Mouse (Mus musculus) right cerebral cortex, adult 18-20 months (tissue): ENCODE data around the gene Wdr4.
"Not testable (repeated sequence)": the region's sequence is repeated elsewhere in the genome, so short reads cannot be mapped to it uniquely, and the experiment has no call there.

Experiments used
- DNase-seq: peaks from one replicate; pipeline ENCODE4 v3.0.0; 2022; ENCODE audit warnings: mixed read lengths

Wdr4 gene

GRCm38 (mm10) chr17:31535358-31535757 is 15.6 kb upstream of the Wdr4 start:
- DNase-seq, result no peak

DNA sequence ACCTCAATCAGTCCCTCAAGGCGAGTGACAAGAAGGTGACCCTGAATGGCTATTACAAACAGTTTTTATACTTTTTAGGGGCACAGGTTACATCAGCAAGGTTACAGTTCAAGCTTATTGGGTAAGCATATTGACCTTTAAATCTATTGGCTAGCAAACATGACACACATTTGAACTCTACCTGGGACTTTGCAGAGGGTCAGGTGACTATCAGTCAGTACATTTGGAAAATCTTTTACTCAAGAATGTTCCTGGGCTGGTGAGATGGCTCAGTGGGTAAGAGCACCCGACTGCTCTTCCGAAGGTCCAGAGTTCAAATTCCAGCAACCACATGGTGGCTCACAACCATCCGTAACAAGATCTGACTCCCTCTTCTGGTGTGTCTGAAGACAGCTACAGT is 12.6 kb upstream of the Wdr4 start:
- DNase-seq, result not testable (repeated sequence)

GRCm38 (mm10) chr17:31531441-31532158 is 11.8 kb upstream of the Wdr4 start:
- DNase-seq, result no peak

DNA sequence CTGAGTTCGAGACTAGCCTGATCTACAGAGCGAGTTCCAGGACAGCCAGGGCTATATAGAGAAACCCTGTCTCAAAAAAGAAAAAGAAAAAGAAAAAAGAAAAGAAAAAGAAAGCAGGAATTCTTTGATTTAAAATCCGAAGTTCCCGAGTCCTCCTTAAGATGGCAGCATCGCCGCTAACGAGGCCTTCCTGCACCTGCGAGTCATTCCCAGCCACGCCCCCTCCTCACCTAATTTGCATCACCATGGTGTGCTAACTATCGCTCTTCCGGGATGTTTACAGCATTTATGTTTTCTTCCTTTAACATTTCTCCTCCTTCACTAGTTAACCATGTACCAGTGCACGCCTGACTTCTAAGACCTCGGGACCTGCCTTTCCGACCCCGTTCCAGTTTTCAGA is 9.5 kb upstream of the Wdr4 start:
- DNase-seq, result peak; percentile 31

DNA sequence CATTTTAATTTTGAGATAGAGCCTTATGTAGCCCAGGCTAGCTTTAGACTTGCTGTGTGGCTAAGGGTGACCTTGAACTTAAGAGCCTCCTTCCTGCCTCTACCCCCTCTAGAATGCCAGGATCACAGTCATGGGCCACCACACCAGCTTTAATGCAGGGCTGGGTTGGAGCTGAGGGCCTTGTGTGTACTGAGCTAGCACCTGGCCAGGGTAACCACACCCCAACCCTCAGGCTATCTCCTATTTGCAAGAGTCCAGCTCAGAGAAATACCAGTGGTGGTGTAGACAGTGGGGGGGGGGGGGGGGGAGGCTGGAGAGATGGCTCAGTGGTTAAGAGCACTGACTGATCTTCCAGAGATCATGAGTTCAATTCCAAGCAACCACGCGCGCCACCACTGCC is 6.0 kb upstream of the Wdr4 start:
- DNase-seq, result no peak

- DNase-seq, result no peak
These were observed 5.3 kb upstream of the Wdr4 start for GRCm38 (mm10) chr17:31525114-31525513.

DNA sequence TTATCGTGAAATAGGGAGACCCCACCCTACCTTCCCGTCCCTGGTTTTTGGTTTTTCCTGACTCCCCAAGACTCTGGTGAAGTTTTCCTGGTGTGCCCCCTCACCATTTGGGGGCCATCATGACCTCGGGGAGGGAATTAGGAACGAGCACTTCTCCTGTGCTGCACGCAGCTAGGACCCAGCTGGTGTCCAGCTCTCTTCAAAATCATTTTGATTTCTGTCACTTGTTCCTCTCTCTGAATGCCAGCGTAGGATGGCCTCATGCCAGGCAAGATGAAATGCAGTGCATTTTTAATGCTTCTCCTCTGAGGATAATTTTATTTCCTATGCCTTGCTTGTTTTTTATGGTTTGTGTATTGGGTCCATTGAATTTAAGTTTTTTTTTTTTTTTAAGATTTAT is 2.2 kb upstream of the Wdr4 start:
- no peak for DNase-seq

DNA sequence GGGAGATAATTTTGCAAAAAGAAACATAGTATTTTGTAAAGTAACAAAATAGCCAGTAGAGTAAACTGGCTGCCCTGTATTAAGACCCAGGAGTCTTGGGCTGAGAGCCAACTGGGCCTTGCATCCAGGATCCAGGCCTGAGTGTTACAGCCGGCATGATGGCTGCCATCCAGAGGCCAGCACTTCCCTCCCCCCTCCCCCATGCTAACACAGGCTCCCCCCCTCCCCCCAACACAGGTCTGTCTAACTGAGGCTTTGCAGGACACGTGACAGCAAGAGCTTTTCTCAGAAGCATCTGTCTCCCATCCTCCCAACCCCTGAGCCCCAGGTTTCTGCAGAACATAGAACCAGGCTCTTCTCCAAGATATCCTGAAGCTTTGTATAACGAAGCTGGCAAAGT is 1.1 kb upstream of the Wdr4 start:
- peak; percentile 33 for DNase-seq

DNA sequence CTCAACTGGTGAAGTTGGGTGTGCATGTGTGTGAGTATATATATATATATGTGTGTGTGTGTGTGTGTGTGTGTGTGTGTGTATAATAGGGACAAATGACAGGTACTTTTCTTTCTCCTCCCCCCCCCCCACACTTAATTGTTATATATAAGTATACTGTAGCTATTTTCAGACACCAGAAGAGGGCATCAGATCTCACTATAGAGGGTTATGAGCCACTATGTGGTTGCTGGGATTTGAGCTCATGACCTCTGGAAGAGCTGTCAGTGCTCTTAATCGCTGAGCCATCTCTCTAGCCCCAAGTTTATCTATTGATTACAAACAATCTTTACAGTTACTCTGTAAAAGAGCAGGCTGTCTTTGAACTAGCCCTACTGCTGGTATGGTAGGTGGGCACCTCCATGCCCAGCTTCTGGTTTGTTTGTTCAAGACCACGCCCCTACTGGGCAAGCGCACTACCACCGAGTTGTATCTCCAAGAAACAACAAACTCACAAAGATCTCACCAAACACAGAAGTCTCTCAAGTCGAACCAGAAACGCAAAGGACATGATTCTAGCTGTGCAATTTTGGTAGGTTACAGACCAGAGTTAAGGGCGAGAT is 335 bp downstream of the Wdr4 start:
- no peak for DNase-seq

DNA sequence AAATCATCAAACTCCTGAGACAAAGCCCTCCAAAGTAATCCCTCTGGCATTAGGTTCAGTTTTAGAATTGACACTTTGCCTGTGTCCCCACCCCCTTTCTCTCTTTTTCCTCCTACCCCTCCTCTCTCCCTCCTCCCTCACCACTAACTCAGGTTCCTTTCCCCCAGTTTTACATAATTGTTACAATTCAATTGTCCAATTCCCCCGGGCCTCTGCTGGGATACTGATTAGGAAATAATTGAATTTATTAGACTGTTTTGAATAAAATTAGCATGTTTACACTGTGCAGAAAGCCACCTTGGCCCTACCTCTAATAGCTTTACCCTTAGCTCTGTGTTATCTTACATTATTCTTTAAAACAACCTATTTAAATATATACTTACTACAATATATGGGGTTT is 5.1 kb downstream of the Wdr4 start:
- DNase-seq, result no peak

DNA sequence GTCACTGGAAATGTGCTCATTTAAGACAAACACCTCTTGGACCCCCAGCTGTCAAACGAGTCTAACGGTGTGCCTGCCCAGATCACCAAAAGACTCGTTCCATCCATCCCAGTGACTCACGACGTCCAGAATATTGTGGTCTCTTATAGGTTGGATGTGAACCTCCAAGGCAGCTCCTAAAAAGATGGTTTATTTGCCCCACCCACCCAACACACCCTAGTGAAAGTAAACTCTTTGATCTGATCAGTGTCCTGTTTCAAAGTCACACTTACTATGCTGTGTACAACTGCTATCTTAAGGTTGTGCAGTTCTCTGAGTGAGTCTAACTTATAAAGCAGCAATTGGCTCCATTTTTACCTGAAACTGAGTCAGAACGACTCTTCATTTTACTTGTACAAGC is 7.2 kb downstream of the Wdr4 start:
- DNase-seq, result no peak

- peak; percentile 91 for DNase-seq
These were observed 7.8 kb downstream of the Wdr4 start for GRCm38 (mm10) chr17:31511792-31512495.

DNA sequence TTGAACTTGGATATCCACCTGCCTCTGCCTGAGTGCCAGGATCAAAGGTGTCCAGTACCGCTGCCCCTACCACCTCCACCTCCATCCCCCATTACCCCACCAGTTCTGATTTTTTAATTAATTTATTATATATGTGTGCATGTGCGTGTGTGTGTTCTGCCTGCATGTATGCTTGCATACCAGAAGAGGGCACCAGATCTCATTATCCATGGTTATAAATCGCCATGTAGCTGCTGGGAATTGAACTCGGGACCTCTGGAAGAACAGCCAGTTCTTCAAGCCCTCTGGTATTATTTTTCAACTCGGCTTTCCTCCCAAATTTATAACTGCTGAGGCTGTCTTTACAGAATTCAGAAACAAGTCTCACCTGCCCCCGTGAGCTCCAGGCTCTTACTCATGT is 8.8 kb downstream of the Wdr4 start:
- no peak for DNase-seq

DNA sequence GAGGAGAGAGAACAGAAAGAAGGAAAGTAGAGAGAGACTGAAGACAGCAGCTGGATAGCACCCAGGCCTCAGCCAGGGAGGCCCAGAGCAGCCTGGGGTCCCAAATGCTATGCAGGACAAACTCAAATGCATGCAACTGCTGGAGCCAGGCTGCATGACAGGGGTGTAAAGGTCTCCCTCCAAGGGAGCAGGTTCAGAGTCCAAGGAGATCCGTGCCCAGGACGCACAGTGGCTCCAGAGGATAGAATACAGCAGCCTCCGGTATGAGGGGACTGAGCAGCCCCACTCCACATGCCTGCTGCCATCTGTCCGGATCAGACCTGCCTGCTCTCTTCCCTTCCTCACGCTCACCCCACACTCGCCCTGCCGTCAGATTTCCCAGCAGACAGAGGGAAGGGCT is 13.5 kb downstream of the Wdr4 start:
- no peak for DNase-seq

DNA sequence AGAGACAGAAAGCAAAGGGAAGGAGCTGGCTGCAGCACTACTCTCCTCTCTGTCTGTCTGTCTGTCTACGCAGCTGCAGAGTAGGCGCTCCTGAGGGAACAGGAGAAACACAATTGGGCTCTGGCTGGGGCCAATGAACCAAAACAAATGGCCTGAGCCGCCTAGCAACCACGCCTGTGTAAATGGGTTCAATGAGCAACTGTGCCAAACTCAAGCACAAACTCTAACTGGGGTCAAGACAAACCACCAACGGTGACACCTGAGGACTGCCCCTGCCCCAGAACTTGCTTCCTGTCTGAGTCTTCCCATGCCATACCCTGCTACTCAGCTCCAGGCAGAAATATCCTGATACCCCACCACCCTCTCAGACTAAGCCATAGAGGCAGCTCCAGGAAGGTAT is 14.8 kb downstream of the Wdr4 start:
- DNase-seq, result no peak

DNA sequence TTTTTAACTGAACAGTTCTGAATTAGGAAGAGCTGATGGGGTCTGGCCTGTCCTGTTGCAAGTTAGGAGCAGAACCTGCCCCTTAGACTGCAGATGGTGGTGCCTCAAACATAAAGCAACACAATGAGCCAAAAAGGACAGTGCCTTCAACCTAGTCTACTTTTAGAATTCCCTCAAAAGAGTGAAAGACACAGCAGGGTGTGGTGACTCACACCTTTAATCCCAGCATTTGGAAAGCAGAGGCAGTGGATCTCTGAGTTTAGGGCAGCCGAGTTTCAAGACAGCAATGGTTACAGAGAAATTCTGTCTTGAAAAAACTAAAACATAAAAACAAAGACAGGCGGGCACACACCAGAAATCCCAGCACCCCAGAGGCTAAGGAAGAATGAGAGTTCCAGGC is 15.8 kb downstream of the Wdr4 start:
- peak; percentile 42 for DNase-seq

DNA sequence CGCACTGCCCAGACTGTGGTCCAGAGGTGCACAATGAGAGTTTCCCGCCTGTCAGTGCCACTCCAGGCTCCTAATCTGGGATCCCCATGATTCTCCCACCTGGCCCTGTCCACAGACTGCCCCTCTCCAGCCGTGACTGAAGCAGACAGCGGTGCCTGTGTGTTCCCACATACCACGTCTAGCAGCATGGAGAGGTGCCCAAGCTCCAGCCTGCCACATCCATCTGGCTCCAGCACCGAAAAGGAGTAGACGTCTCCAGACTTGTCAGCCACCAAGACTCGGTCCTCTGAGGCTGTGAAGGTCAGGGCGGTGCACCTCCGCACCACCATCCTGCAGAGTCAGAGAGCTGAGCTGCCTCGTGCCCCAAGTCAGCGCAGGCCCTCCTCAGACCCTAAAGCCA is 16.4 kb downstream of the Wdr4 start:
- DNase-seq, result no peak

DNA sequence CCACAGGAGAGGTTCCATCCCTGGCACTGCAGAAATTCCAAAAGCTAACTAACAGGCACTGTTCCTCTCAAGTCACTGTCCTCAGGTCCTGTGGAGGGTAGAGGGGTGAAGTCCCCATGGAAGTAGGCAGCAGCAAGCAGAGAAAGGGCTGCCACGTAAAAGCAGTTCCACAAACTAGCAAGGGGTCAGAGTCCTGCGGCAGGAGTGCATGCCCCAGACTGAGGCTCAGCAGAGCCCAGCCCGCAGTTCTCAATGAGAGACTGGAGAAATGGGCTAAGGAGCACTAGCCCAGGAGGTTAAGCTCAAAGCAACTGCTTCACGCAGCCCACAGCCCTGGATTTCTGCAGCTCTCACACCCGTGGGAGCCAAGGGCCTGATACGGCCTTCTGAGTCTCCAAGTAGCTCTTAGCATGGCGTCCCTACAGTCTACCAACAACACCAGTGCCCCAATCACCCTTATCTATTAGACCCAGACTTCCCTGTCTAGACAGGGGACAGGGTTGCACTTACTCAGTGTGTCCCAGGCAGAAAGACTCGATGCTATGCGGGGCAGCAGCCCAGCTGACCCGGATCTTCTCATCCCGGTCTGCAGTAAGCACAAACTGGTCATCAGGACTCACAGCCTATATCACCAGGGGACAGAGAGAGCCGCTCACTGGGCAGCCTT is 17.4 kb downstream of the Wdr4 start:
- no peak for DNase-seq

- DNase-seq, result no peak
These were observed 18.9 kb downstream of the Wdr4 start for GRCm38 (mm10) chr17:31500908-31501307.

- no peak for DNase-seq
These were observed 19.4 kb downstream of the Wdr4 start for GRCm38 (mm10) chr17:31500416-31500815.

- no peak for DNase-seq
These were observed 20.1 kb downstream of the Wdr4 start for GRCm38 (mm10) chr17:31499725-31500124.

DNA sequence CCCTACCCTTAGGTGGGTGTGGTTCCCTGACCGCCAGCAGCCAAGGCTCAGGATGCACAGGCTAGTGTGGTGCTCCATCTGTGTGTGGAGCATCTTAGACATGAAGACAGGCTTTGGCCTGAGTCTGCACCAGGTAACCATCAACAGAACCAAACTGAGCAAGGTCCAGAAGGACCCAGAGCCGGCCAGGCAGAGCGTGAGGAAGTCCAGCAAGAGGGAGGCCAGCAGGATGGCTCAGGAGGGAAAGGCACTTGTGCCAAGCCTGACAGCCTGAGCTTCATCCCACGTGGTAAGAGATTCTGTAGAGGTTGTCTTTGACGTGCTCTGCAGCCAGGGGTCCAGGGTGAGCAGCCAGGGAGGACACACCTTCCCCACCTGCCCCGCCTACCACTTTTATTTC is 22.1 kb downstream of the Wdr4 start:
- DNase-seq, result no peak

GRCm38 (mm10) chr17:31494989-31495388 is 24.8 kb downstream of the Wdr4 start:
- no peak for DNase-seq

DNA sequence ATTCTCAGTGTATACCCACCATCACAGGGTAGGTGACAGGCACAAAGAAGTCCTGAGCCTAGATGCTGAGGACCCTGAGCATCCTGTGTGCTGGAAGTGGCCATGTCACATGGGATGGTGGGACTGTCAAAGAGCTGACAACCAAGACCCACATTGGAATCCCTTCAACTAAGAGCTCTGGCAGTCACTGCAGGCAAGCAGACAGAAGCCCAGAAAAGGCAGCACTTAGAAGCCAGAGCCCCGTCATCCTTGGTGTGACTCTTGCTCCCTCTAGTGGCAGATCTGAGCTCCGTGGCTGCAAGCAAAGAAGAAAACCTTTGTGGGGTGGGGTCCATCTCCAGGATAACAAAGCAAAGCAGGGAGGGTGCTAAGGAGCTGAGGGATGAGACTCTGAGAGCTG is 27.4 kb downstream of the Wdr4 start:
- DNase-seq, result peak; percentile 79
